Mouse (Mus musculus): ENCODE data around the gene Haus2.
"Not testable (repeated sequence)": the region's sequence is repeated elsewhere in the genome, so short reads cannot be mapped to it uniquely, and the experiment has no call there.

The Haus2 gene

GRCm38 (mm10) chr2:120608830-120609723, at the start of gene Haus2, which contains the start of gene Lrrc57:
Haus2 (plus strand) TSS chr2:120609383.
Lrrc57 (minus strand) TSS chr2:120609520.
- peak; percentile 94 for DNase-seq (ENCODE audit: low read depth, low spot score)

DNA sequence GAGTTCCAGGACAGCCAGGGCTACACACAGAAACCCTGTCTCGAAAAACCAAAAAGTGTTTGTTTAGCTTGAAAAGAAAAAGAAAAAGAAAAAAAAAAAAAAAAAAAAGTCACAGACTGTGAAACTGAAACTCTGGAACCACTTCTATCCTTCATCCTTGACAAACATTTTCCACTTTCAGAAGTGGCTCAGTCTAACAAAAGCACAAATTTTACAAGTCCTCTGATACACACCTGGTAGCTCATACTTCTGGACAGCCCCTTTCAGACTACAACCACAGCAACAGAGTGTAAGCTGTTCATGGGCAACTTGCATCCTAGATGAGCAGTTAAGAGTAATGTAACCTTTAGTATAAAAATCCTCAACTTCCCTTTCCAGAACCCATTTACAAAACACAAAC, 47.7 kb upstream of the Haus2 start:
- no peak for DNase-seq (ENCODE audit: low read depth, low spot score)

DNA sequence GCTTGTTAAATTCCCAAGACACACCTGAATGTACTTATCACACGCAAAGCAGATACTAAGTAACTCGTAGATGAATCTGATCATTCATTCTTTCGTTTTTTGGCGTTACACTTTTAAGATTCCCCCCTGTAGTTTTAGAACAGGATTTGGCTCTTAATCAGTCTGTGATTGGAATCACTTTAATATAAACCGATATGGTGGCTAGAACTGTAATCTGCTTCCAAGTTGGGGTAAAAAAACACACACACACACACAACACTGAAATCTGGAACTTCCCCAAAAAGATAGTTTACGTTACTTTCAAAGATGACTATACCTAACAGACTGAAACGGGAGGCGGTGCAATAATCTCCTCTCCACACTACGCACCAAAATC, 46.3 kb upstream of the Haus2 start:
- no peak for DNase-seq (ENCODE audit: low read depth, low spot score)

- DNase-seq (ENCODE audit: low read depth, low spot score): peak; percentile 94
Observed at GRCm38 (mm10) chr2:120563235-120563990, 45.8 kb upstream of the Haus2 start, which contains the start of gene Zfp106. Zfp106 (minus strand) TSS chr2:120563843.

DNA sequence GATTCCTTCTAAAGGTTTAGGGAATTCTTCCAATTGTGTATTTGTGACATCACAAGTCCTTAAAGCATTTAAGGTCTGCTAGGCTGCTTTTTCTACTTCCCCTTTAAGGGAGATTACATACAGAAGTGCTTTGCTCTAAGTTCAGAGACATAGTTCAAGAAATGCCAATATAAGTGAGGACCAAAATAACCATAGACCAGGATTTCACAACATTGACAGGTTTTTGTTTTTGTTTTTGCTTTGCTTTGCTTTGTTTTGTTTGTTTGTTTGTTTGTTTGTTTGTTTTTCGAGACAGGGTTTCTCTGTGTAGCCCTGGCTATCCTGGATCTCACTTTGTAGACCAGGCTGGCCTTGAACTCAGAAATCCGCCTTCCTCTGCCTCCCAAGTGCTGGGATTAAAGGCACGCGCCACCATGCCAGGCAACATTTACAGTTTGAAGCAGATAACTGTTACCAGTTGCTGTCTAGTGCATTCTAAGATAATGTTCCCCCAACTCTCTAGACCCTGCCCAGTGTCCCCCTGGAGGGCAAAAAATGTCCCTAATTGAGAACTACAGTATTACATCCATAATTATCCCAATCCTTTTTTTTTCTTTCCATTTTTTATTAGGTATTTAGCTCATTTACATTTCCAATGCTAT, 44.5 kb upstream of the Haus2 start:
- not testable (repeated sequence) for DNase-seq (ENCODE audit: low read depth, low spot score)

DNA sequence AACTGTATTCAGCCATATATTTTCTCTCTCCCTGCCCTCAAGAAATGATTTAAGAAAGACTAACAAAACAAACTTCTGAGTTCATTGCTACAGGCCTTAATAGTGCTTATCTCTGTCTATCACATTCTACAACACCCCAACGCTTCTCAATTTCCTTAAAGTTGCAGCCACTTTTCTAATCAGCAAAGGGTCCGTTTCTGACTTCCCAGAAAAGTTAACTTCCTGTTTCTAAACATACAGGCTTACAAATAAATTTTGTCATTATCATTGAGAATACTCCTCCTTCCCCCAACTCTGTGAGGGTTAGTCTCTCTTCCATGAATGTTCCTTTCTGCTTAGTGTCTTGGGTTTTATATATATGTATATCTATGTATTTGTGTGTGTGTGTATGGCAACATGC, 43.8 kb upstream of the Haus2 start:
- no peak for DNase-seq (ENCODE audit: low read depth, low spot score)

- peak; percentile 94 for DNase-seq (ENCODE audit: low read depth, low spot score)
Observed at GRCm38 (mm10) chr2:120566886-120567797, 42.0 kb upstream of the Haus2 start, which contains the start of gene Snap23. Snap23 (plus strand) TSS chr2:120567671.

GRCm38 (mm10) chr2:120567798-120568320, 41.3 kb upstream of the Haus2 start:
- DNase-seq (ENCODE audit: low read depth, low spot score): no peak

GRCm38 (mm10) chr2:120571081-120571480, 38.1 kb upstream of the Haus2 start:
- no peak for DNase-seq (ENCODE audit: low read depth, low spot score)

DNA sequence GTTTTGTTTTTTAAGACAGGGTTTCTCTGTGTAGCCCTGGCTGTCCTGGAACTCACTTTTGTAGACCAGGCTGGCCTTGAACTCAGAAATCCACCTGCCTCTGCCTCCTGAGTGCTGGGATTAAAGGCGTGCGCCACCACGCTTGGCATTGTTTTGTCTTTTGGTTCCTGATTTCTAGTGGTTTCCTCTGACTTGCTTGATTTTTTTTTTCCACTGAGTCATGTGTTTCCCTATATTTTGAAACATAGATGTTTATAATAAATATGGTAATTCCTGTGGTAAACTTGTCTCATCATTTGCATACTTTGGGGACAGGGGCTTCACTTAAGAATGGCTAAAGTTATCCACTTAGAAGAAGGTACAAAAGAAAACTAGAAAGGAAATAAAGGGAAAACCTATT, 37.0 kb upstream of the Haus2 start:
- DNase-seq (ENCODE audit: low read depth, low spot score): not testable (repeated sequence)

DNA sequence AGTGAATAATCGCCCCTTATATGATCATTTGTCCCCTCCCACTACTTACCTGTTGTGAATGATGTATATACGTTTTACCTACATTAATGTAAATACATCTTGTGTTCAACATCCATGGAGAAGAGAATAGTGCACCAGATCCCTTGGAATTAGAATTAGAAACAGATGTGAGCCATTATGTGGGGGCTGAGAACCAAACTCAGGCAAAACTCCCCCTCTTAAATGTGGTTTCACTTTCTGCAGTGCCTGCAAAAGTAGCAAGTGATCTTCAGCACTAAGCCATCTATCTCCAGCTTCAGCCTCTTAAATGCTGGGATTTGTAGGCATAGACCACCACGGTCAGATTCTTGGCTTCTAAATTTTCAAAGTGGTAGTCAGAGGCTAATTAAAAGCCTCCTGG, 34.1 kb upstream of the Haus2 start:
- DNase-seq (ENCODE audit: low read depth, low spot score): no peak

DNA sequence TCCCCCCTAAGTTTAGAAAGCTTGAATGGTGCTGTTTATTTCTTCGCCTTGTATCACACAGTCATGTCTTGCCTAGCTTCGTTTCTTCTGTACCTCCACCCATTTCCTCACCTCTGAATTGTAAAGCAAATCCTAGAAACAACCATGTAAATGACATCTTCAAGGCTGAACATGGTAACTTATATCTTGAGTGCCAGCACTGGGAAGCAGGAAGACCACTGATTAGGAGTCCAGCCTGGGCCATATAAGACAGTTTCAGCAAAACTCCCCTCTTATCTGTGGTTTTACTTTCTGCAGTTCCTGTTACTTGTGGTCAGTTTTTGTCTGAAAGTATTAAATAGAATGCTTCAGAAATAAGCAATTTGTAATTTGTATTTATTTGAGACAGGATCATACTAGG, 33.2 kb upstream of the Haus2 start:
- DNase-seq (ENCODE audit: low read depth, low spot score): no peak

- no peak for DNase-seq (ENCODE audit: low read depth, low spot score)
Observed at GRCm38 (mm10) chr2:120577799-120578198, 31.4 kb upstream of the Haus2 start.

DNA sequence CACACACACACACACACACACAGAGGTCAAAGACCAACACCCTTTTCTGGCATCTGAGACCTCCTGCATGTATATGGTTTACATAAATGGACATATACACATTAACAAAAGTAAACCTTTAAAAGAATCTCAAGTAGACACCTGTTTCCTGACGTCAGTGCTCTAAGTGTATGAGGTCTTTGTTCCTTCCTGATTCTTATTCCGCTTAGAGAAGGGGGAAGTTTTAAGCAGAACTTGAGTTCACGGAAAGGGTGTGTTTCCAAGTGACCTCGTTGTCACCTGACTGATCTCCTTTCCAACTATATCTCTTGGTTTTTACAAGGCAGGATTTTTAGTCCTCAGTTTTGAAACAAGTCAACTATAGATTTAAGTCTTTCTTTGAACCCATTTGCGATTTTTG, 30.9 kb upstream of the Haus2 start:
- peak; percentile 56 for DNase-seq (ENCODE audit: low read depth, low spot score)

DNA sequence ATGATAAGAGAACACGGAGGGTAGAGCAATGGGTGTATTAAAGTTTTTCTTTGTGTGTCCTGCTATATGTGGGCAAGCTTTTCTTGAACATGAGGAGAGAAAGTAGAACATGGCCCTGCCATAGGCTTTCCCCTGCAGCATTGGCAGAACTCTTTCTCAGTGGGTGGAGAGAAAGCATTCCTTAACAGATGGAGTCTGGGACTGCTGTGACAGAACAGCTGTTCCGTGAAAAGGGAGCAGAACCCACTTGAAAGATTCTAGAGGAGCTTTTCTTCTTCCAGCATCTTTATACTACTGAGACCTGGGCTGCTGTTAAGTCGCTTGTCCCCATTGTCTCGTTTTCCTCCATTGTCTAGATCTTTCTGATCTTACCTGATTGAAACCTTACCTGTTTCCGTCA, 19.4 kb upstream of the Haus2 start:
- DNase-seq (ENCODE audit: low read depth, low spot score): no peak

DNA sequence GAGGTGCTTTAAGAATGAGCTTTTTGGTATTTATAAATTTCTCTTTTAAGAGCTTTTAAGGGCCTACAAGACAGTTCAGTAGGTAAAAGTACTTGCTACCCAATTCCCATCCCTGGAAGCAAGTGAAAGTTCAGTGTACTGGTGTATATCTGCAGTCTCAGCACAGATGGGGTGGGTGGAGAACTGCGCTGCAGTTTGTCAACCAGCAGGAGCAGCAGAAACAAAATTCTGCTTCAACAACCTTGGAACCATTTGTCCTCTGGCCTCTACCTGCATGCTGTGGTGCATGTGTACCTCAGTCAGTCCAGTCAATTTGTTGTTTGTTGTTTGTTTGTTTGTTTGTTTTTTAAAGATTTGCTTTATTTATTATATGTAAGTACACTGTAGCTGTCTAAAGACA, 17.0 kb upstream of the Haus2 start:
- DNase-seq (ENCODE audit: low read depth, low spot score): no peak

DNA sequence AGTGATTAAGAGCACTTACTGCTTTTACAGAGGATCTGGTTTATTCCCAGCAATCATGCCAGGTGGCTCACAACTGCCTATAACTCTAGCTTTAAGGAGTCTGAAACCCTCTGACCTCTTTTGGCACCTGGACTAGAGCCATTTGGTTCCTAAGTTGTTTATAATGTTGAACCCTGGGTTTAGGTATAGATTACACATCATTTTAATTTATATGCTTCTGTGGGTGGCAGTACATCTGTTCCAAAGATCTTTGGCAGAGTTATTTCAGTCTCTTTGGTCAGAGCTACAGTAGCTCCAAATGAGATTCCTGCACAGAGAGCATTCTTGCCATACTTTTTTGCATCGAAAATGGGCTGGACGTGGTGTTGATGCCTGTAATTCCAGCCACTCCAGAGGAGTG, 11.4 kb upstream of the Haus2 start:
- no peak for DNase-seq (ENCODE audit: low read depth, low spot score)

GRCm38 (mm10) chr2:120599506-120599905, 9.7 kb upstream of the Haus2 start:
- DNase-seq (ENCODE audit: low read depth, low spot score): no peak

- peak; percentile 44 for DNase-seq (ENCODE audit: low read depth, low spot score)
Observed at GRCm38 (mm10) chr2:120606021-120606690, 3.0 kb upstream of the Haus2 start.

Measured in CD4-positive, CD25-positive, alpha-beta regulatory T cell, adult 2 months (primary cell).